Mouse (Mus musculus) liver, embryonic 13.5 days (tissue): ENCODE results near the gene Relb. TPM values are rescaled to one million over a fixed set of nuclear protein-coding genes. Genes with fewer than 3 reads are reported as not detected.

Experiments used
- ATAC-seq: fragments of 200-750 bp; cut with Nextera tagmentation; 2 replicates; pipeline ENCODE4 v1.8.0; 2017; ENCODE audit warnings: low read depth, mild to moderate bottlenecking, moderate number of reproducible peaks, moderate library complexity
- DNase-seq: peaks from one replicate; pipeline ENCODE4 v3.0.0; 2022
- H3K27ac ChIP-seq: fragments of 300-500 bp; sonication (generic); 2 replicates; pipeline ENCODE4 v1.5.1; 2015; ENCODE audit warnings: moderate library complexity, mild to moderate bottlenecking, inconsistent platforms
- H3K27me3 ChIP-seq: fragments of 300-500 bp; sonication (generic); 2 replicates; pipeline ENCODE4 v1.6.1; 2015; ENCODE audit warnings: mild to moderate bottlenecking, inconsistent platforms
- H3K36me3 ChIP-seq: fragments of 300-500 bp; sonication (generic); 2 replicates; pipeline ENCODE4 v1.6.1; 2015; ENCODE audit warnings: mild to moderate bottlenecking, inconsistent platforms
- H3K4me1 ChIP-seq: fragments of 300-500 bp; sonication (generic); replicated peaks from 2 replicates; pipeline ENCODE4 v1.6.1; 2015; ENCODE audit warnings: inconsistent platforms
- H3K4me2 ChIP-seq: fragments of 300-500 bp; sonication (generic); 2 replicates; pipeline ENCODE4 v1.6.1; 2015; ENCODE audit warnings: inconsistent platforms, mild to moderate bottlenecking, moderate library complexity
- H3K4me3 ChIP-seq: fragments of 300-500 bp; sonication (generic); replicated peaks from 2 replicates; pipeline ENCODE4 v1.5.1; 2015; ENCODE audit warnings: mild to moderate bottlenecking, inconsistent platforms
- H3K9ac ChIP-seq: fragments of 300-500 bp; sonication (generic); 2 replicates; pipeline ENCODE4 v1.6.1; 2015; ENCODE audit warnings: mild to moderate bottlenecking, inconsistent platforms
- H3K9me3 ChIP-seq: fragments of 300-500 bp; sonication (generic); replicated peaks from 2 replicates; pipeline ENCODE4 v1.6.1; 2016; ENCODE audit warnings: inconsistent platforms
- WGBS: fragments of 180-500 bp; shearing (Covaris S2); methylation state at CpG from one replicate; pipeline ENCODE4 v1.1.7; 2015; ENCODE audit not compliant: insufficient replicate concordance; 5-methylcytosine and 5-hydroxymethylcytosine counted together
- polyA plus RNA-seq: library from polyadenylated mRNA; unstranded; fragments of >200 nt; fragmentation: Nextera tagmentation; extraction: Ambion mirVana; gene quantifications from 2 replicates; pipeline ENCODE4 v1.2.1, GENCODE M21; 2015

Gene Relb
- polyA plus RNA-seq = 1.6 and 1.7 TPM in 2 replicates

DNA sequence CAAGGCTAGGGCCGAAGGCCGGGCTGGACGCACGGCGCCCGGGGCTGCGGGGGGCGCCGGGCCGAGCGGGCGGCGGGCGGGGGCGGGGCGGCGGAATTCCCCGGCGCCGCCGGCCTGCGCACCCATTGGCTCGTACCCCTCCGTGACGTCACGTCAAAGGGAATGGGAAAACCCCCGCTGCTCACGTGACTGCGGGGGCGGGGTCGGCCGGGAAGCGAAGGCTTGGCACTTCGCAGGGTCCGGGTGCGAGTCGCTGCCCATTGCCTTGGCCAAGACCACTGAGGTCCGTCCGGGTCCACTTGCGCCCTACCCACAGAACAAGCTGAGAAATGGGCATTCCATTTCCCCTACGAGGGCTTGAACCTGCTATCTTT is at the start of gene Relb:
Gene Relb, minus strand, starts transcription at position 78 of the 374 bp plus-strand sequence.
- peak within 1 kb of the TSS; percentile 83 for H3K27ac ChIP-seq
- no peaks in the 10 kb centered on the region for H3K27me3 ChIP-seq
- peaks cover 27% of the 10 kb centered on the region for H3K36me3 ChIP-seq
- WGBS = under 1% methylated on average over 41 of the region's 41 CpGs
- peak; percentile 37 for ATAC-seq
- DNase-seq = peak; percentile 79
- peak within 1 kb of the TSS; percentile 82 for H3K4me3 ChIP-seq
- peaks cover 57% of the 10 kb centered on the region for H3K4me1 ChIP-seq
- peak within 1 kb of the TSS; percentile 72 for H3K9ac ChIP-seq
- H3K4me2 ChIP-seq = peak within 1 kb of the TSS; percentile 100
- no peaks in the 10 kb centered on the region for H3K9me3 ChIP-seq

DNA sequence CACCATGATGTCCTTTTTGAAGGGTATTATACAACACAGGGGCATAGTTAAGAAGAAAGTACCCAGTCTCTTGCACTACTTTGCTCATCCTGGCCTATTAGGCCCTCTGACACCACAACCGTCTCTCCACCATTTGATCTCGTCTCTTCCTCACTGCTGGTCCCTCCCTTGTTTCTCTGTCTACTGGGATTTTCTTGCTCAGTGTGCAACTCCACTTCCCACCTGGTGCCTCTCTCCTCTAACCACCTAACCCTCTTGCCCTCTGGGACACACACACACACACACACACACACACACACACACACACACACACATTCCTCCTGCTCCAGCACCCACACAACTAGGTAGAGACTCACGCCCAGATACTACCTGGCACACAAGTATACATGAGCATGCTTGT is 49.7 kb upstream of the Relb start:
- DNase-seq (no peak), ATAC-seq (no peak)
- no peaks in the 10 kb centered on the region for H3K9me3 ChIP-seq
- WGBS = 79% methylated on average over 3 of the region's 3 CpGs
- H3K4me2 ChIP-seq = no peak overlapping the region
- H3K36me3 ChIP-seq = no peaks in the 10 kb centered on the region
- H3K27ac ChIP-seq = no peak overlapping the region
- peaks cover 44% of the 10 kb centered on the region for H3K4me1 ChIP-seq
- no peak overlapping the region for H3K9ac ChIP-seq
- H3K27me3 ChIP-seq = no peaks in the 10 kb centered on the region
- no peak overlapping the region for H3K4me3 ChIP-seq

DNA sequence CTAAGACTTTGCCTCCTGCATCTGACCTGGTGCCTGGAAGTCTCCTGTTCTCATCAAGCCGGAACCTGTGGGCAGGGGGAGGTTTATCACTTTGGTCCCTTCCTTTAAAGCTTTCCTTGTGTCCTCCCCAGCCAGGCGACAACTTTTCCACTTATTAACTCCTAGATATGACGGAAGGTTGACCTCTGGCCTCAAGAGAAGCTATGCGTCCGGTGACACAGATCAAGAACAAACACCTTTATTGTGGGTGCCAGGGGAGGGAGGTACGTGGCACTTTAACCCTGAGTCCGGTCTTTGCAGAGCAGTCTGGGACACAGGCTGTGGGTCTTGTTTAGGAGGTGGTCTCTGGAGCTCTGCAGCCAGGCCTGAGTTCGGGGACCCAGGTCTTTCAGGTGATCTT is 48.6 kb upstream of the Relb start, which contains the start of gene Apoc2:
Gene Apoc2, minus strand, starts transcription at position 70 of the 400 bp plus-strand sequence.
- H3K27me3 ChIP-seq = no peaks in the 10 kb centered on the region
- no peak for DNase-seq
- H3K4me1 ChIP-seq = peaks cover 37% of the 10 kb centered on the region
- no peaks in the 10 kb centered on the region for H3K36me3 ChIP-seq
- no peak within 1 kb of the TSS for H3K9ac ChIP-seq
- peak within 1 kb of the TSS; percentile 64 for H3K27ac ChIP-seq
- no peak within 1 kb of the TSS for H3K4me2 ChIP-seq
- no peak for ATAC-seq
- H3K9me3 ChIP-seq = no peaks in the 10 kb centered on the region
- no peak within 1 kb of the TSS for H3K4me3 ChIP-seq
- 58% methylated on average over 8 of the region's 8 CpGs for WGBS

DNA sequence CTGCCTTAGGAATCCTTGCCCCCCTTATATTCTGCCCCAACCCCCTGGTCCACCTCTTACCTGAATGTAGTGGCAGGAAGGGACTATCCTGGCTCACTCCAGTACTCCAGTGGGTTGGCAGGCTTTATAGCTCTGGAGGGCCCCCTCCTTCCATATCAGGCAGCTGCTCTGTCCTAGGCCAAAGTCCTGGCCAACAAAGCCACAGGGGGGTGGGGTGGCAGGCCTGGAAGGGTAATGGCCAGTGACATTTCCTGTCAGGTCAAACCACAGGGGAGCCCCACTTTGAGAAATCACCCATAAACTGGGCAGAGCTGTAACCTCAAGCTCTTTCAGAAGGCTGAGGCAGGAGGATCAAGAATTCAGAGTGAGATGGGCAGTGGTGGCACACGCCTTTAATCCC is 47.4 kb upstream of the Relb start:
- peak overlapping the region; percentile 24; the same call in 1 of the 2 replicates for H3K4me2 ChIP-seq
- no peak for DNase-seq
- WGBS = 65% methylated on average over 1 of the region's 1 CpGs
- 0 out of 2 replicates have a peak, but pooled peaks cover under 1% of the 10 kb centered on the region for H3K36me3 ChIP-seq
- no peaks in the 10 kb centered on the region for H3K9me3 ChIP-seq
- peak overlapping the region; percentile 37 for H3K4me3 ChIP-seq
- H3K27me3 ChIP-seq = no peaks in the 10 kb centered on the region
- H3K4me1 ChIP-seq = peaks cover 26% of the 10 kb centered on the region
- ATAC-seq = peak; percentile 59
- H3K27ac ChIP-seq = peak overlapping the region; percentile 64
- peak overlapping the region; percentile 38; the same call in 1 of the 2 replicates for H3K9ac ChIP-seq

DNA sequence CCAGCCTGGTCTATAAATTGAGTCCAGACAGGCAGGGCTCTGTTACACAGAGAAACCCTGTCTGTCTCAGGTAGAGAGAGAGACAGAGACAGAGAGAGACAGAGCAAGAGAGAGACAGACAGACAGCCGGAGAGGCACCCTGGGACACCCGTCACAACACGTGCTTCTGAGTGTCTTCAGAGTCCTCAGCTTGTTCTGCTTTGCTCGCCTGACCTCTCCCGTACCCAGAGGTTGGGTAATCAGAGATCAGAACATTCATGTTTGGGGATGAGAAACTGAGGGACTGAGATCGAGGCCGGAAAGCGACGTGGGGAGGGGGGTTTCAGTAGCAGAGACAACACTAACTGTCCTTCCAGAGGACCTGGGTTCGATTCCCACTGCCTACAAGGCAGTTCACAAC is 46.6 kb upstream of the Relb start:
- H3K36me3 ChIP-seq = 0 out of 2 replicates have a peak, but pooled peaks cover 4% of the 10 kb centered on the region
- peak overlapping the region; percentile 38 for H3K9ac ChIP-seq
- H3K27ac ChIP-seq = peak overlapping the region; percentile 64
- H3K27me3 ChIP-seq = no peaks in the 10 kb centered on the region
- H3K4me2 ChIP-seq = peak overlapping the region; percentile 35
- 60% methylated on average over 10 of the region's 10 CpGs for WGBS
- H3K4me3 ChIP-seq = peak overlapping the region; percentile 37
- no peaks in the 10 kb centered on the region for H3K9me3 ChIP-seq
- no peak for DNase-seq
- no peak for ATAC-seq
- H3K4me1 ChIP-seq = peaks cover 18% of the 10 kb centered on the region

DNA sequence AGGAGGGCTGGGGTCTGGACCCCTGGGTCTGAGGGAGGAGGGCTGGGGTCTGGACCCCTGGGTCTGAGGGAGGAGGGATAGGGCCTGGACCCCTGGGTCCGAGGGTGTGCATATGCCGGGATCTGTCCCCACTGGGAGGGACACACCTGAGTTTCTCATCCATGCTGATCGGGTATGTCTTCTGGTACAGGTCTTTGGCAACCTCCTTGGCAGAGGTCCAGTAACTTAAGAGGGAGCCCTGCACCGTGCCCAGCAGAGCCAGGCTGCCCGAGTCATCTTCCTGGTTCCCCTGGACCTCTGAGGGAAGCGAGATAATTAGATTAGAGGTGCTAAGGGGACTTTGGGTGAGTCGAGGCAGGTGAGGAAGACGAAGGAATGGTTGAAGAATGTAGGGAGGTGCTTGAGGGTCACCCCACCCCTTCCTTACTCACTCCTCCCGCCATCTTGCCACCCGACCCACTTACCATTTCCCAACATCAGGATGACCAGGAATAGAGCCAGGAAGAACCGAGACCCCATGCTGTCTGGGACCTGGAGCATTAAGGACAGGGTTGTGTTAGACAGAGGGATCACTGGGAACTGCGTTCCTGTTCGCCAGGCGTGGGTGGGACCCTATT is 44.0 kb upstream of the Relb start:
- no peak overlapping the region for H3K9ac ChIP-seq
- ATAC-seq (no peak), DNase-seq (no peak)
- no peaks in the 10 kb centered on the region for H3K9me3 ChIP-seq
- no peak overlapping the region for H3K27ac ChIP-seq
- H3K36me3 ChIP-seq = 0 out of 2 replicates have a peak, but pooled peaks cover 4% of the 10 kb centered on the region
- peaks cover 23% of the 10 kb centered on the region for H3K4me1 ChIP-seq
- H3K4me3 ChIP-seq = no peak overlapping the region
- H3K4me2 ChIP-seq = no peak overlapping the region
- WGBS = 58% methylated on average over 14 of the region's 14 CpGs
- H3K27me3 ChIP-seq = no peaks in the 10 kb centered on the region

DNA sequence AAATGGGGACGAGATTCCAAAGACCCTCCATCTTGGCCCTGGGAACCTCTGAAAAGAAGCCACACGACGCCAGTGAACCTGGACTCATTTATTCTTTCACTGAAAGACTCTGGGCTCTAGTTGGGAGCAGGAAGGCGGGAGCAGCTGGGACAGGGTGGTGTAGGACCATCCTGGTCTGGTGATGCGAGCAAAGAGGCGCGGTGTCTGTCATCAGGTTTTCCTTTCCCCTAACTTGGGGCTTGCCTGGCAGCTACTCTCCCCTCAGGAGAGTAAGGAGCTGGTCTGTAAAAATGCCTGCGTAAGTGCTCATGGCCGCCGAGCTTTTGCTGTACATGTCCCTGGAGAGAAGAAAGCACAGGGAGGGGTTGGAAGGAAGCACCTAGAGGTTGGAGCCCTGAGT is 42.3 kb upstream of the Relb start:
- Histone ChIP-seq H3K4me1 (peaks cover 15% of the 10 kb centered on the region), H3K27me3 (no peaks in the 10 kb centered on the region), H3K27ac (no peak overlapping the region), H3K4me2 (no peak overlapping the region), H3K36me3 (0 out of 2 replicates have a peak, but pooled peaks cover 4% of the 10 kb centered on the region), H3K9ac (no peak overlapping the region), H3K4me3 (no peak overlapping the region), H3K9me3 (no peaks in the 10 kb centered on the region)
- ATAC-seq (no peak), DNase-seq (no peak)
- WGBS = 68% methylated on average over 10 of the region's 10 CpGs

DNA sequence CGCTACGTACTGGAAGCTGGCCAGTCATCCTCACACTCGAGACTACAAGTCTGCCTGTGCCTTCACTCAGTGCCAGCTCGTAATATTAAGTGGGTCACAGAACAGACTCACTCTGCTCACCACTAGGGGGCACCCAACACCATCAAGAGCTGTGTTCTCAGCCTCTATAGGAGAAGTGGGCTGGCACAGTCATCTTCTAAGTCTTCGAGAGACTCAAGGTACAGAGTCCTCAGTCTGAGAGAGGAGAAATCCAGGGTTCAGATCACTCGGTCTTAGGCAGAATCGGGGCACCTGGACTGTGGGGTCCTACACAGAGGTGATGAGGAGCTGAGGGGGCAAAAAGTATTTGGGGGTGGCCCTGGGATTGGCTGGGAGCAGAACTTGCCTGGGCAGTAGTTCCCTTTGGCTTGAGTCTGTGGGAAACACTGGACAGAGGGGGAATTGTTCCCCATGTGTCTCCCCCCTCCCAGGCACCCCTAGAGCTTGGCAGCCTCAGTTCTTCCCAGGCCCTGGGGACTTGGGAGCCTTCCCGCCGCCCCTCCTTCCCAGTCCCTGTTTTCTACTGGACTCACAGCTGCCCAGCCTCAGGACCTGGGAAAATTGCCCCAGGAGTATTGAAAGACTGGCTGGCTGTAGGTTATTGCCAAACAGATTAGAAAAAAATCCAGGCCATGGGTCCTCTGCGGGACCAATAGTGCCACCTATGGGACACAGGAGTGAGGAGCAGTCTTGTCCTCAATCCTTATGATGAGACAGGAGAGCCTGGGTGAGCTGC is 39.9 kb upstream of the Relb start:
- H3K27me3 ChIP-seq = no peaks in the 10 kb centered on the region
- H3K4me3 ChIP-seq = no peak overlapping the region
- 5% methylated on average over 10 of the region's 10 CpGs for WGBS
- peak; percentile 53 for ATAC-seq
- 0 out of 2 replicates have a peak, but pooled peaks cover 4% of the 10 kb centered on the region for H3K36me3 ChIP-seq
- peaks cover 24% of the 10 kb centered on the region for H3K4me1 ChIP-seq
- peak overlapping the region; percentile 33 for H3K4me2 ChIP-seq
- peak overlapping the region; percentile 31; the same call in 1 of the 2 replicates for H3K9ac ChIP-seq
- peak overlapping the region; percentile 80 for H3K27ac ChIP-seq
- DNase-seq = peak; percentile 76
- no peaks in the 10 kb centered on the region for H3K9me3 ChIP-seq

DNA sequence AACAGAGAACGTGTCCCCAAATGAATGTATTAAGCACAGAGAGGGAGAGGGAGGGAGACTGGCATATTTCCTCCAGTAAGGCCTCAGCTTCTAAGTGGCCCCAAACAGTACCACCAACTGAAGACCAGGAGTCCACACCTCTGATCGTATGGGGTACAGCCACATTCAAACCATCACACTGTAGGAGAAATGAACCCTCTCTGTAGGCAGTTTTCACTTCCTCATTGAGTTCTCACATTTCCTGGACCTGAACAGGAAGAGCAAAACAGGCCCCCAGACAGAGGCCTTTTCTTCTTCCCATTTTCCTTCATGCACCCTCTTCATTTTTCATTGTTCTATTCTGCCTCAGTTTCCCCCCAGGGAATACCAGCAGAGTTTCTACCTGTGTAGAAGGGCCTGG is 38.2 kb upstream of the Relb start:
- Histone ChIP-seq H3K4me1 (peaks cover 41% of the 10 kb centered on the region), H3K27me3 (no peaks in the 10 kb centered on the region), H3K4me3 (no peak overlapping the region), H3K9ac (no peak overlapping the region), H3K4me2 (no peak overlapping the region), H3K36me3 (peaks cover 10% of the 10 kb centered on the region; the same call in 1 of the 2 replicates), H3K27ac (no peak overlapping the region), H3K9me3 (no peaks in the 10 kb centered on the region)
- 66% methylated on average over 2 of the region's 2 CpGs for WGBS
- DNase-seq = no peak
- ATAC-seq = no peak

DNA sequence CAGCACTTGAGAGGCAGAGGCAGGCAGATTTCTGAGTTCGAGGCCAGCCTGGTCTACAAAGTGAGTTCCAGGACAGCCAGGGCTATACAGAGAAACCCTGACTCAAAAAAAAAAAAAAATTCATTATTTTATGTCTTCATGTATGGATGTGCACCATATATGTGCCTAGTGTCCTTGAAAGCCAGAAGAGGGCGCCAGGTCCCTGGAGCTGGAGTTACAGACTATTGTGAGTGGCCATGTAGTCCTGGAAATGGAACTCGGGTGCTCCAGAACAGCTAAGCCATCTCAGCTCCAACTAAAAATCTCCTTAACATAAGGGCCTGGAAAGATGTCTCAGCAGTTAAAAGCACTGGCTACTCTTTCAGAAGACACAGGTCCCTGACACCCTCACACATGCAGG is 37.5 kb upstream of the Relb start:
- DNase-seq (no peak), ATAC-seq (no peak)
- 61% methylated on average over 3 of the region's 3 CpGs for WGBS
- Histone ChIP-seq H3K4me1 (peaks cover 46% of the 10 kb centered on the region), H3K36me3 (peaks cover 15% of the 10 kb centered on the region), H3K27me3 (no peaks in the 10 kb centered on the region), H3K9ac (no peak overlapping the region), H3K27ac (no peak overlapping the region), H3K4me2 (no peak overlapping the region), H3K4me3 (no peak overlapping the region), H3K9me3 (no peaks in the 10 kb centered on the region)

DNA sequence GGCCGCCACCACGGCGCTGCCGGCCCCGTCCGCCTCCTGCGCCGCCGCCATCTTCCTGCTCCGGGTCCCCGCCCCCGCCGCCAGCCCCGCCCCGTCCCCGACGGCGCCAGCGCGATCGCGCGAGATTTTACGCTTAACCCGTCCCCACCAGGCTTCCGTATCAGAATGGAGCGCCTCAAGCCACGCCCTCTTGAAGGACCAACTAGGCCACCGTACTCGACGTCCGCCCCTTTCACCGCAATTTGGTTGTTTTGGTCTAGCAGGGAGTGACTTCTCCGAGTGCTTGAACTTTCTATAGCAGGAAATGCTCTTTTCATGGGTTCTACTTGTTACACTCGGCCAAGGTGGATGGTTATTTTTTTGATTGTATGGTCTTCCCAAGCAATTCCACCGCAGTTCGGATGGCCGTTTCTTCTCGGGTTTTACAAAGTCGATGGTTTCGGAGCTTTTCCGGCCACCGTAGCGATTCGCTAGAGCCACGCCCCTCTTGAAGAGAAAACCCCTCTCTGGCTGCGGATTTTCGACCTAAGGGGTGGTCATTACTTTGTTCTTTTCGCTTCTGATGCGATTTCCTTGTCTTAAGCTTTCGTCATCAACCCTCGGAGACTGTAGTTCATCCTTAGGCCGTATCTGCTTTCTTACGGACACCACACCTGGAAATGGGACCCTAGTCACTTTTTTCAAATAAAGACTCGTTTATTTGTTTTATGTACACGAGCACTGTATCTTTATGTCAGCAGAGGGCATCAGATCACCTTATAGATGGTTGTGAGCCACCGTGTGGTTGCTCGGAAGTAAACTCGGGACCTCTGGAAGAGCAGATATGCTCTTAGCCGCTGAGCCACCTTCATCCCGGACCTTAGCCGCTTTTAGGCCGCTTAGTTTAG is 36.0 kb upstream of the Relb start, which contains the start of gene Clptm1:
Gene Clptm1, minus strand, starts transcription at position 79 of the 887 bp plus-strand sequence.
- ATAC-seq (peak; percentile 80), DNase-seq (peak; percentile 94)
- Histone ChIP-seq H3K27me3 (no peaks in the 10 kb centered on the region), H3K4me3 (peak within 1 kb of the TSS; percentile 100), H3K4me2 (peak within 1 kb of the TSS; percentile 93), H3K36me3 (peaks cover 23% of the 10 kb centered on the region), H3K4me1 (peaks cover 46% of the 10 kb centered on the region), H3K9ac (peak within 1 kb of the TSS; percentile 97), H3K9me3 (no peaks in the 10 kb centered on the region), H3K27ac (peak within 1 kb of the TSS; percentile 93)
- under 1% methylated on average over 61 of the region's 63 CpGs for WGBS
